Mouse (Mus musculus) hindbrain, postnatal 0 days (tissue): ENCODE results near the gene Ngp. TPM values are rescaled to one million over a fixed set of nuclear protein-coding genes. Genes with fewer than 3 reads are reported as not detected.

Source experiments
- ATAC-seq: fragments of 200-750 bp; cut with Nextera tagmentation; 2 replicates; pipeline ENCODE4 v1.8.0; 2017; ENCODE audit warnings: mild to moderate bottlenecking, moderate TSS enrichment, moderate library complexity
- DNase-seq: peaks from one replicate; pipeline ENCODE4 v3.0.0-alpha.2; 2015; ENCODE audit warnings: low spot score
- H3K27ac ChIP-seq: fragments of 300-500 bp; sonication (generic); 2 replicates; pipeline ENCODE4 v1.5.1; 2014; ENCODE audit warnings: mild to moderate bottlenecking
- H3K27me3 ChIP-seq: fragments of 300-500 bp; sonication (generic); 2 replicates; pipeline ENCODE4 v1.6.1; 2014; ENCODE audit warnings: low read length, mixed read lengths; ENCODE audit not compliant: insufficient read depth
- H3K36me3 ChIP-seq: fragments of 300-500 bp; sonication (generic); 2 replicates; pipeline ENCODE4 v1.6.1; 2014; ENCODE audit warnings: low read length, mixed read lengths; ENCODE audit not compliant: insufficient read depth
- H3K4me1 ChIP-seq: fragments of 300-500 bp; sonication (generic); 2 replicates; pipeline ENCODE4 v1.6.1; 2014; ENCODE audit warnings: antibody characterized with exemption, low read length, mixed read lengths; ENCODE audit not compliant: insufficient read depth
- H3K4me2 ChIP-seq: fragments of 300-500 bp; sonication (generic); 2 replicates; pipeline ENCODE4 v1.6.1; 2014; ENCODE audit warnings: low read depth, mild to moderate bottlenecking, low read length, moderate library complexity, mixed read lengths
- H3K4me3 ChIP-seq: fragments of 300-500 bp; sonication (generic); 2 replicates; pipeline ENCODE4 v1.5.1; 2014; ENCODE audit warnings: low read length
- H3K9ac ChIP-seq: fragments of 300-500 bp; sonication (generic); replicated peaks from 2 replicates; pipeline ENCODE4 v1.6.1; 2014; ENCODE audit warnings: mild to moderate bottlenecking, low read length, moderate library complexity, mixed read lengths
- H3K9me3 ChIP-seq: fragments of 300-500 bp; sonication (generic); 2 replicates; pipeline ENCODE4 v1.6.1; 2016; ENCODE audit warnings: low read length, mixed read lengths
- CTCF ChIP-seq: IDR thresholded peaks from 2 replicates; pipeline ENCODE4 v1.5.1; 2016; ENCODE audit warnings: antibody characterized with exemption, control low read depth, low read depth
- WGBS: fragments of 180-500 bp; shearing (Covaris S2); extraction: QIAGEN DNeasy Blood & Tissue Kit; methylation state at CpG from one replicate; pipeline ENCODE4 v1.1.7; 2014; 5-methylcytosine and 5-hydroxymethylcytosine counted together
- polyA plus RNA-seq: library from polyadenylated mRNA; unstranded; fragments of >200 nt; fragmentation: Nextera tagmentation; extraction: Ambion mirVana; gene quantifications from 2 replicates; pipeline ENCODE4 v1.2.1, GENCODE M21; 2015
- total RNA-seq: library from RNA; depleted of rRNA; stranded (reverse); fragments of >200 nt; gene quantifications from 2 replicates; pipeline ENCODE4 v1.2.3, GENCODE M21; 2014

Ngp gene
- total and polyA plus RNA-seq, 2 experiments from 2014 or later, result 0.16 to 1.6 TPM

DNA sequence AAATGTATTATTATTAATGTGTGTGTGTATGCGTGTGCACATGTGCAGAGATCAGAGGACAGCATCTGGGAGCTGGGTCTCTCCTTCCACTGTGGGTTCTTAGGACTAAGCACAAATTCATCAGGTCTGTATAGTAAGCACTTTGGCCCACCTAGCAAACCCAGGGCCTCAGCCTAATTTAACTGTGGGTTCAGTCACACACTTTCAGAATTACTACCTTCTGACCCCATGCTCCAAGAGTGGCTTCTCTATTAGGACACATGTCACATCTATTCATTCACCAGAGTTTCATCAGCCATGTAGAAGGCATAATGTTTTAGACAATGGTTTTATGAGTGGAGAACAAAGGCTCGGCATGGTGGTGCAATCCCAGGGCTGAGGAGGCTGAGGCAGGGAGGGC, 13.5 kb downstream of the Ngp start:
- TF ChIP-seq CTCF, result no peak

DNA sequence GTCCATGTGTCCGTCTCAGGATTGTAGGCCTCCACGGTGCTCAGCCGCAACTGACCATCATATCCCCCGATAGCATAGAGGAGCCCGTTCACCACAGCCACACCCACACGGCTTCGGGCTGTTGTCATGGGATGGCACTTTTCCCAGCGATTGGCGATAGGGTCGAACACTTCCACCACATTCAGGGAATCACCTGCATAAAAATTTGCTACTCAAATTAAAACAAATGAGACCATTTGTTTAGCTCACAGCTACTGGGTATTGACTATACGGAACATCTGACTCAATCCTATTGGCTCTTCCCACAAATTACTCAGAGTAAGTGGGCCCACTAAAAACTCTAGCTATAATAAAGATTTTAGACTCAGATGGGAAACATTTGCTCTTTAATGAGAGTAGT, 16.5 kb downstream of the Ngp start:
- no peak for ATAC-seq
- Histone ChIP-seq H3K36me3 (peaks cover 35% of the 10 kb centered on the region), H3K27ac (no peak overlapping the region), H3K9me3 (no peaks in the 10 kb centered on the region), H3K9ac (no peak overlapping the region), H3K4me3 (no peak overlapping the region), H3K4me1 (no peaks in the 10 kb centered on the region), H3K27me3 (no peaks in the 10 kb centered on the region), H3K4me2 (no peak overlapping the region)
- no peak for TF ChIP-seq CTCF
- no peak for DNase-seq
- WGBS, result 93% methylated on average over 11 of the region's 11 CpGs

More for the DNA sequence above, 13.5 kb downstream of the Ngp start:
- Histone ChIP-seq H3K4me1 (no peaks in the 10 kb centered on the region), H3K9ac (no peak overlapping the region), H3K4me2 (no peak overlapping the region), H3K36me3 (peaks cover 57% of the 10 kb centered on the region), H3K27ac (no peak overlapping the region), H3K4me3 (no peak overlapping the region), H3K9me3 (no peaks in the 10 kb centered on the region), H3K27me3 (no peaks in the 10 kb centered on the region)
- WGBS, result 91% methylated on average over 2 of the region's 2 CpGs
- ATAC-seq (no peak), DNase-seq (no peak)

DNA sequence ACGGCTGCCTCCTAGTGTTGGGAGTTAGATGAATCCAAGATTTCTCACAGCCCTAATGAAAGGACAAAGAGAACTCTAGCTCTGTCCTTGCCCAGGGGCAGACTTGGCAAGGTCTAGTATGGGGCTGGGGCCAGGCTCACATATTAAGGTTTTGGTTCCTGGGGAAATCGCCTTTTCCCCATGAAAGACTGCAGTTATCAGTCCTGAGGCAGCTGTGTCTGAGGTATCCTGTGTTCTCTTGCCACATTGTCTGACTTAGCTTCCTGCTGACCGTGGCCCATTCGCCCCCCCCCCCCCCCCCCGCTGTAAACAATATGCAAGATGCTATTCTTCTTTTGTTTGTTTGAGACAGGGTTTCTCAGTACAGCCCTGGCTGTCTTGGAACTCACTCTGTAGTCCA, 20.5 kb downstream of the Ngp start:
- no peak overlapping the region for H3K4me2 ChIP-seq
- H3K4me1 ChIP-seq, result no peaks in the 10 kb centered on the region
- ATAC-seq, result no peak
- peaks cover 18% of the 10 kb centered on the region; the same call in 1 of the 2 replicates for H3K36me3 ChIP-seq
- H3K9me3 ChIP-seq, result no peaks in the 10 kb centered on the region
- no peak overlapping the region for H3K9ac ChIP-seq
- no peak; the same call in 1 of the 2 replicates for TF ChIP-seq CTCF
- 52% methylated on average over 5 of the region's 5 CpGs for WGBS
- no peak overlapping the region for H3K4me3 ChIP-seq
- H3K27ac ChIP-seq, result no peak overlapping the region
- peak; percentile 23 for DNase-seq
- H3K27me3 ChIP-seq, result no peaks in the 10 kb centered on the region

DNA sequence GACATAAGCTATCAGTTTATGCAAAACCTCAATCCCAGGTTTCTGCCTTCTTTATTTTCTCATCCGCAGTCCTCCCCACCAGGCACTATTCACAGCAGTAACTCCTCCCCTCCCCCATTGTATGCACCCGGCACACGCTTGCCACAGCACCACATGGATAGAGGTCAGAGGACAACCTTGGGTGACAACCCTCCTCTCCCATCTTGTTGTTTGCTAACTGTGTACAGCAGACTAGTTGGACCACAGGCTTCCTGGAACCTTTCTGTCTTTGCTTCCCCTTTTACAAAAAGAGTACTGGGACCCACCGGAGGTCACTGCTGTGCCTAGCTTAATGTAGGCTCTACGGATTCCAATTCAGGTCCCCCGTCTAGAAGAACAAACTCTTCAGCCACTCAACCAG, 21.0 kb downstream of the Ngp start:
- 91% methylated on average over 6 of the region's 6 CpGs for WGBS
- no peak for TF ChIP-seq CTCF
- peaks cover 14% of the 10 kb centered on the region; the same call in 1 of the 2 replicates for H3K36me3 ChIP-seq

DNA sequence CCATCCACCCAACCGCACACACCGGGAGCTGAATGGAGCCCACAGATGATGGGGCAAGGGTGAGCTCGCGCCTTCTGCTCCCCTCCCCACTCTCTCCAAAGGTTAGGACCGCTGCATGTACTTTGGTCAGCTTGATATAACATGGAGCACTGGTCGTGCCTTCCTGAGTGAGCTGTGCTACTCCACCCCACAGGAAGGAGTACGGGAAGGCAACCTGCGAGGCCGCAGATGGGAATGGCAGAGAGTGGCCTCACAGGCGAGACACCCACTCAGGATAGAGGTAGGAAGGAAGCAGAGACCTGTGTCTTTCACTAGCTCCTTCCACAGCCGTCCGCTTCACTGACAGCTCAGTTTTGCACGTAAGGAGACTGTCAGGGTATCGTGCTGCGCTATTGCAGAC, 28.8 kb downstream of the Ngp start:
- ATAC-seq, result peak; percentile 12; the same call in 1 of the 2 replicates

More for the DNA sequence above, 21.0 kb downstream of the Ngp start:
- no peak overlapping the region for H3K4me3 ChIP-seq
- H3K27me3 ChIP-seq, result no peaks in the 10 kb centered on the region
- H3K4me2 ChIP-seq, result no peak overlapping the region
- ATAC-seq (no peak), DNase-seq (no peak)
- H3K4me1 ChIP-seq, result no peaks in the 10 kb centered on the region
- no peaks in the 10 kb centered on the region for H3K9me3 ChIP-seq
- no peak overlapping the region for H3K27ac ChIP-seq
- H3K9ac ChIP-seq, result no peak overlapping the region

DNA sequence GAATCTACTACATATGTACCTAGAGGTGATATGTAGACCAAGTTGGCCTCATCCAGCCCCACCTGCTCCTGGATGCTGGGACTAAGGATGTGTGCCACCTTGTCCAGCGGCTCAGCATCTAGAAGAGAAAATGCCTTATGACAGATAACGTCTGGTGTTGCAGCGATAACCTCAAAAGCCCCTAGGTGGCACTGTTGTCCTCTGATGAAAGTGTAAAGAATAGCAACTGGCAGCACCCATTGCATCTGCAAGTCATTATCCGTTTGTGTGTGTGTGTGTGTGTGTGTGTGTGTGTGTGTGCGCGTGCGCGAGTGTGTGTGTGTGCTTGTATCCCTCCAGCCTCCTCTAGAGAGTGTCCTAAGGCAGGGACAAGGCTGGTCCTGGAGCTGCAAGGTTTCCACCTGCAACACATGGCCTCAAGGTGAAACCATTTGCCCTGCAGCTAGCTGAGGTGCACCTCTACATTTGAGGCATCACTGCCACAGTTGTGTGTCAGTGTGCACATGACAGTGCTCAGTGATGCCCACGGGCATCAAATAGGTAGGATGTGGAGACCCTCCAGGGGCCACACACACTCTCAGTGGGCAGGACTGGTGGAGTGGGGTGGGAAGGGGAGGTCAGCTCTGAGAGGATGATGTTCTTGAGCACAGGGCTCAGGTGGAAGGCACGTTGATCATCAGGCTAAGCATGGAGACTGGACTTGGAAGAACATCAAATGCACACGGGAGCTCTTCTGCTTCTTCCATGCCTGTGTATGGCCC, 29.5 kb downstream of the Ngp start:
- TF ChIP-seq CTCF, result peak; percentile 92
- Histone ChIP-seq H3K9me3 (no peaks in the 10 kb centered on the region), H3K9ac (no peak overlapping the region), H3K36me3 (peaks cover 13% of the 10 kb centered on the region; the same call in 1 of the 2 replicates), H3K27me3 (no peaks in the 10 kb centered on the region), H3K27ac (no peak overlapping the region; the same call in 1 of the 2 replicates), H3K4me3 (no peak overlapping the region), H3K4me2 (no peak overlapping the region), H3K4me1 (no peaks in the 10 kb centered on the region)
- ATAC-seq (peak; percentile 95), DNase-seq (peak; percentile 94)
- WGBS, result 28% methylated on average over 11 of the region's 11 CpGs

More for the DNA sequence above, 28.8 kb downstream of the Ngp start:
- H3K27ac ChIP-seq, result no peak overlapping the region
- H3K9me3 ChIP-seq, result no peaks in the 10 kb centered on the region
- H3K9ac ChIP-seq, result no peak overlapping the region
- H3K36me3 ChIP-seq, result peaks cover 13% of the 10 kb centered on the region; the same call in 1 of the 2 replicates
- TF ChIP-seq CTCF, result no peak
- no peak for DNase-seq
- H3K4me1 ChIP-seq, result no peaks in the 10 kb centered on the region
- H3K4me3 ChIP-seq, result no peak overlapping the region
- no peaks in the 10 kb centered on the region for H3K27me3 ChIP-seq
- H3K4me2 ChIP-seq, result no peak overlapping the region
- 85% methylated on average over 15 of the region's 15 CpGs for WGBS

DNA sequence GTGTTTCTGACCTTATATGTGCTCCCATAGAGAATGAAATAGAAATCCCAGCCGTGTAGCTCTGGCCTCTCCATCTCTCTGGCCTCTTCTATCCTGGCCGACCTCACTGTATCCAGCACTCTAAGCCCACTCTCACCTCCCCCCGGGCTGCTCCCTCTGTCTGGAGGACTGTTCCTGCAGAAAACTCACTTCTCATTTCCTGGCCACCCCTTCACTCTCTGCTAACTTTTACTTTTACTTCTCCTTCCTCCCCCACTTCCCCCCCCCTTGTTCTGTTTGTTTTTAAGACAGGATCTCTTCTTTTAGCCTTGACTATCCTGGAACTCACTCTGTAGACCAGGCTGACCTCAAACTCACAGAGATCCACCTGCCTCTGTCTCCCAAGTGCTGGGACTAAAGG, 33.0 kb downstream of the Ngp start:
- no peak overlapping the region for H3K9ac ChIP-seq
- no peaks in the 10 kb centered on the region for H3K9me3 ChIP-seq
- no peak for TF ChIP-seq CTCF
- H3K36me3 ChIP-seq, result peaks cover 13% of the 10 kb centered on the region; the same call in 1 of the 2 replicates
- WGBS, result 83% methylated on average over 3 of the region's 3 CpGs
- no peak overlapping the region for H3K4me2 ChIP-seq
- H3K4me1 ChIP-seq, result no peaks in the 10 kb centered on the region
- no peak for DNase-seq
- no peak for ATAC-seq
- no peak overlapping the region for H3K4me3 ChIP-seq
- H3K27ac ChIP-seq, result no peak overlapping the region
- no peaks in the 10 kb centered on the region for H3K27me3 ChIP-seq
